Mouse (Mus musculus): ENCODE measurements around the gene Rbbp4.

DNA sequence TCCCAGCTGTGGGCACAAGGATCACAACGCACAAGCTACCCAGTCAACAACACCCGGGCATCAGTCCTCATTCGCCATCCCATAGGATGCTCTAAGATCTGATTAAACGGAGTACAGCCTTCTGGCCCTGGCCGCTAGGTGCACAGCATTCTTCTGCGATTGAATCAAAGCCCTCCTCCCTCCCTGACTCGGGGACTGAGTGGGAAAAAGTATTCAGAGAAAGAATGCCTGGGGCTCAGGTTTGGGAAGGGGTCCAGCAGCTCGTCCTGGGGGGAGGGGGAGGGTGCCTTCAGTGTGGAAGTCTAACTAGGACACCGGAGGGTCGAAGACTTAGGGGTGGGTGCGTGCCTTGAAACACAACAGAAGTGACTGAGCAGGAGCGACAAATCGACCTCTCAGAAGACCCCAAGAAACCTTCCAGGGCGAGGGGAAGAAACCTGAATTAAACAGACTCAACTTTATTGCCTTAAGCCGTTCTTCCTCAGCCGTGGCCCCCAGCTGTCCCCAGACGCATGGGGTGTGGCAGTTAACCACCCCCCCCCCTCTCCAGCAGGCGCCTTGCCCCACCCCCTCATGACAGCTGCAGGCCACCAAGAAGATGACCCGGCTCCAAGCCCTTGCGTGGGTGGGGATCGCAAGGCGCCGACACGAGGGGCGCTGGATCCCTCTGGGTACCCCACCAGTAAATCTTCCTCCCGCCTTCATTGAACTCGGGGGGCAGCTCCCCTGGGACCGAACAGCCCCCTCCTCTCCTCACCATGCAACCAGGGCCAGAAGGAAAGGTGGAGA lies 48.3 kb downstream of the Rbbp4 start:
- TF ChIP-seq CTCF (IDR thresholded peaks at IDR 0.05; ENCODE audit: borderline replicate concordance, control insufficient read depth, extremely low read depth, insufficient read depth, low read length, poor library complexity) (no peak), POLR2A (IDR thresholded peaks at IDR 0.05; ENCODE audit: control insufficient read depth, extremely low read depth, insufficient read depth, low read length, poor library complexity) (no peak)
